Mouse (Mus musculus): ENCODE data around the gene Capn5. TPM values are rescaled to one million over a fixed set of nuclear protein-coding genes. Genes with fewer than 3 reads are reported as not detected.

Gene Capn5
- polyA plus RNA-seq, 1 experiment from 2014 or later = 23.6 TPM

GRCm38 (mm10) chr7:98077453-98077852 lies 100.6 kb downstream of the Capn5 start:
- no peak overlapping the region for H3K9ac ChIP-seq (replicated peaks)
- peaks cover 20% of the 10 kb centered on the region for H3K36me3 ChIP-seq
- whole genome bisulfite sequencing = 89% methylated on average over 11 of the region's 11 CpGs
- H3K4me3 ChIP-seq (replicated peaks) = no peak overlapping the region
- H3K27ac ChIP-seq (replicated peaks) = no peak overlapping the region
- peaks cover 3% of the 10 kb centered on the region; the same call in 1 of the 2 replicates for H3K4me1 ChIP-seq
- no peak overlapping the region for H3K4me2 ChIP-seq
- H3K27me3 ChIP-seq (replicated peaks) = no peaks in the 10 kb centered on the region
- H3K9me3 ChIP-seq (replicated peaks) = no peaks in the 10 kb centered on the region
- no peak for ATAC-seq (ENCODE audit: low FRiP score)

GRCm38 (mm10) chr7:98071620-98072019 lies 106.5 kb downstream of the Capn5 start:
- no peak overlapping the region for H3K4me3 ChIP-seq (replicated peaks)
- H3K27me3 ChIP-seq (replicated peaks) = no peaks in the 10 kb centered on the region
- no peak overlapping the region for H3K4me2 ChIP-seq
- H3K4me1 ChIP-seq = no peaks in the 10 kb centered on the region
- H3K27ac ChIP-seq (replicated peaks) = no peak overlapping the region
- H3K36me3 ChIP-seq = peaks cover 19% of the 10 kb centered on the region
- no peaks in the 10 kb centered on the region for H3K9me3 ChIP-seq (replicated peaks)
- no peak for ATAC-seq (ENCODE audit: low FRiP score)
- WGBS = 38% methylated on average over 5 of the region's 5 CpGs
- no peak overlapping the region for H3K9ac ChIP-seq (replicated peaks)

Other genes starting within 250 kb of the Capn5 start
- 14.4 and 16.0 TPM in 2 replicates for gene Myo7a, start 58.8 kb downstream of the Capn5 start, polyA plus RNA-seq (2015; fragmentation: Nextera tagmentation; extraction: Ambion mirVana)
- gene Omp, start 32.8 kb downstream of the Capn5 start, polyA plus RNA-seq (2015; fragmentation: Nextera tagmentation; extraction: Ambion mirVana) = 0.81 and 0.91 TPM in 2 replicates
- 0.49 and 0.77 TPM in 2 replicates for gene B3gnt6, start 21.2 kb upstream of the Capn5 start, polyA plus RNA-seq (2015; fragmentation: Nextera tagmentation; extraction: Ambion mirVana)
- 28.3 and 28.4 TPM in 2 replicates for gene Acer3, start 142.9 kb upstream of the Capn5 start, polyA plus RNA-seq (2015; fragmentation: Nextera tagmentation; extraction: Ambion mirVana)
- gene Tsku, start 183.1 kb upstream of the Capn5 start, polyA plus RNA-seq (2015; fragmentation: Nextera tagmentation; extraction: Ambion mirVana) = 6.3 and 7.1 TPM in 2 replicates

Data from neural tube, embryonic 15.5 days (tissue).